Mouse (Mus musculus) large intestine, adult 2 months (tissue): ENCODE results near the gene Bdkrb2. TPM values are rescaled to one million over a fixed set of nuclear protein-coding genes. Genes with fewer than 3 reads are reported as not detected.

Experiments
- DNase-seq: peaks from one replicate; pipeline ENCODE4 v3.0.0-alpha.2; 2012; ENCODE audit warnings: low read depth, low spot score
- WGBS: fragments of 180-500 bp; shearing (Covaris S2); methylation state at CpG from one replicate; pipeline ENCODE4 v1.1.7; 2018; 5-methylcytosine and 5-hydroxymethylcytosine counted together
- polyA plus RNA-seq: library from polyadenylated mRNA; depleted of rRNA; stranded (reverse); fragments of >200 nt; gene quantifications from 2 replicates; pipeline ENCODE4 v1.2.3, GENCODE M21; 2012; rRNA removed

The Bdkrb2 gene
- 6.0 and 9.0 TPM in 2 replicates for polyA plus RNA-seq

GRCm38 (mm10) chr12:105562936-105563680, at the start of gene Bdkrb2:
Gene Bdkrb2, plus strand, starts transcription at chr12:105563226.
- WGBS: 6% methylated on average over 25 of the region's 25 CpGs
- no peak for DNase-seq

- DNase-seq: no peak
- 44% methylated on average over 10 of the region's 10 CpGs for WGBS
These were observed 48.9 kb upstream of the Bdkrb2 start for GRCm38 (mm10) chr12:105514111-105514510.

- DNase-seq: no peak
- 39% methylated on average over 21 of the region's 21 CpGs for WGBS
These were observed 45.9 kb upstream of the Bdkrb2 start for GRCm38 (mm10) chr12:105517026-105517675.

- 82% methylated on average over 2 of the region's 2 CpGs for WGBS
- no peak for DNase-seq
These were observed 43.2 kb upstream of the Bdkrb2 start for GRCm38 (mm10) chr12:105519851-105520250.

DNA sequence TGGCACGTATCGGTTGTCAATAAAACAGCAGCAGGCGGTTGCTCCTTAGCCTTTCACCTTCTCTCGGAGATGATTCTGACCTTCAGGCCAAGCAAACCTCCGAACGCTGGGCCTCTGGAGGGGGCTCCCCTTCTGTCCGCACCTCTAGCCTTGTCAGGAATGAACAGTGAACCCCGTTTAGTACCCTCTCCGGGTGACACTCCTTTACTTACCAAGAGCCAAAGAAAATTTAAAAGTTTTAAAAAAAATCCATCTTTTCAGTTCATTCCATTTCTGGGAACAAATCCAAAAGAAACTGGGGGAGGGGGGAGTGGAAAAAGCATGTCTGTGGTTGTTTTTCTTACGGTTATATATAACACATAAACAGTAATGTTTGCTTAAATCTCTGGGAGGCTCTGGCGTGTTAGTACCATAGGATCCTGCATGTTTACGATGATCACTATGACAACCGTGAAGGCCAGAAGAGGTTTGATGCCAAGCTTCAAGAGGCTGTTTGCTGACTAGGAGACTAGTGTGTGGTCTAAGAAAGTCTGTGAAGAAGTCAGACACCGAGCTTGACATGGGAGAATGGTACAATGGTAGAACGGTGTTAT, 41.8 kb upstream of the Bdkrb2 start:
- no peak for DNase-seq
- WGBS: 36% methylated on average over 15 of the region's 15 CpGs

GRCm38 (mm10) chr12:105523737-105524136, 39.3 kb upstream of the Bdkrb2 start:
- no peak for DNase-seq
- 38% methylated on average over 2 of the region's 2 CpGs for WGBS

- WGBS: 69% methylated on average over 3 of the region's 3 CpGs
- no peak for DNase-seq
These were observed 36.8 kb upstream of the Bdkrb2 start for GRCm38 (mm10) chr12:105526186-105526585.

GRCm38 (mm10) chr12:105526829-105527228, 36.2 kb upstream of the Bdkrb2 start:
- 26% methylated on average over 5 of the region's 5 CpGs for WGBS
- DNase-seq: no peak

- 57% methylated on average over 9 of the region's 9 CpGs for WGBS
These were observed 33.5 kb upstream of the Bdkrb2 start for GRCm38 (mm10) chr12:105529545-105529944.

DNA sequence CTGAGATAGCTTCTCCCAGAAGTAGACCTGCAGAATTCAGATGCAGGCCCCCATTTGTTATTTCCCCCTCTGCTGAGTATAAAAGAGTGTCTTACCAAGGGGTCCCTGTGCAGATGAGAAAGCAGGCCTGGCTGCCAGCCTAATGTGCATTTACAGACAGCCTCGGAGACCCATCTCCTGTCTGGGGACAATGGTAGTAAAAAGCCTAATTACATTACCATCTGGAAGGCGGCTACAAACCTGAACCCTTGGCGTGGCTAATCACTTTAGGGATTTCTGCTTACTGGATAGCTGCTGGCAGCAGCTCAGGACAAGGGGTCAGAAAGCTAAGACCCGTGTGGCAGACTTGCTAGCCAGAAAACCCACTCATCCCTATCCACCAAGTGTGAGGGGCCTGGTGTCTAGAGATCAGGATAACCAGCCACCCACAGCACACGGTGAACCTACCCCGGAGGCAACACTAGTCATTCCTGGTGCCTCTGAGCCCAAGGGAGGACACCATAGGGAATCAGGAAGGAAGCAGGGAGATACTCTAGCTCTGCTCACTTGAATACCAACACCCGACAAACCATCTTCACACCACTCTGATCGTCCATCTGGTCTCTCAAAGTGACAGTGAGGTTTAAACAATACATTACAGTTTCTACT, 31.2 kb upstream of the Bdkrb2 start:
- WGBS: 60% methylated on average over 8 of the region's 8 CpGs
- DNase-seq: no peak

More at GRCm38 (mm10) chr12:105529545-105529944, 33.5 kb upstream of the Bdkrb2 start:
- no peak for DNase-seq

DNA sequence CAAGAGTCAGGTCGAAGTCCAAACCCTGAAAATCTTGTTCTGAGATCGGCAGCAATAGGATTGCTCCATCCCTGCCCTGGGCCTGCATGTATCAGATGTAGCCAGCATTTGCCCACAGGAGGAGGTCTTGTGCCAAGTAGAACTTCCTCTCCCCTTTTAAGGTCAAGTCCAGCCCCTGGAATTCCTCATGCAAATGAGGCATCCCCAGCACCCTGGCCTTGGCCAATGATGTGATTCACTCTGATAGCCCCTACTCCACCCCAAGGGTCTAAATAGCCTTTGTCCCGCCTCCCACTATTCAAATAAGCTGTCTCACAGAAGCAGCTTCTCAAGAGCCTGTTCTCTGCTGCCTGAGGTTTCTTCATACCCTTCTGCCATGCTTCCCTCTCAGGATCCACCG, 28.2 kb upstream of the Bdkrb2 start:
- DNase-seq: no peak
- WGBS: 84% methylated on average over 4 of the region's 4 CpGs

GRCm38 (mm10) chr12:105535968-105536760, 26.9 kb upstream of the Bdkrb2 start:
- WGBS: 75% methylated on average over 13 of the region's 13 CpGs
- no peak for DNase-seq

DNA sequence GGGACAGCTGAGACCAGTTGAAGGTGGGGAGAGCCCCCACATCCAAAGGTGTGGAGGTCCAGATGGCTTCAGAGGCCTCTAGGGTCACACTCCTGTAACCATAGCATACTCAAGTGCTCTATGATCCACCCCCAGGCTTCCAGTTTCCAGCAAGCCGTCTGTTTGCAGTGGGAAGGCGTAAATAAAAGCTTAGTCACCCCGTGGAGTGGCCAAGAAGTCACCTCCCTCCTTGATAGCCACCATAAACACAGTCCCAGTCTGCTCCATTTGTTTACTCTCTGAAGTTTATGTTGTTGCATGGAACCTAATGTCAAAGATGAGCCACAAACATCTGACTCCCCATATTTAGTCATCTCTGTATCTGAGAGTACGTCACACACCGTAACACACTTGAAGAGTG, 25.9 kb upstream of the Bdkrb2 start:
- WGBS: 30% methylated on average over 5 of the region's 5 CpGs
- no peak for DNase-seq

GRCm38 (mm10) chr12:105539649-105540048, 23.4 kb upstream of the Bdkrb2 start:
- DNase-seq: no peak
- 89% methylated on average over 10 of the region's 10 CpGs for WGBS

DNA sequence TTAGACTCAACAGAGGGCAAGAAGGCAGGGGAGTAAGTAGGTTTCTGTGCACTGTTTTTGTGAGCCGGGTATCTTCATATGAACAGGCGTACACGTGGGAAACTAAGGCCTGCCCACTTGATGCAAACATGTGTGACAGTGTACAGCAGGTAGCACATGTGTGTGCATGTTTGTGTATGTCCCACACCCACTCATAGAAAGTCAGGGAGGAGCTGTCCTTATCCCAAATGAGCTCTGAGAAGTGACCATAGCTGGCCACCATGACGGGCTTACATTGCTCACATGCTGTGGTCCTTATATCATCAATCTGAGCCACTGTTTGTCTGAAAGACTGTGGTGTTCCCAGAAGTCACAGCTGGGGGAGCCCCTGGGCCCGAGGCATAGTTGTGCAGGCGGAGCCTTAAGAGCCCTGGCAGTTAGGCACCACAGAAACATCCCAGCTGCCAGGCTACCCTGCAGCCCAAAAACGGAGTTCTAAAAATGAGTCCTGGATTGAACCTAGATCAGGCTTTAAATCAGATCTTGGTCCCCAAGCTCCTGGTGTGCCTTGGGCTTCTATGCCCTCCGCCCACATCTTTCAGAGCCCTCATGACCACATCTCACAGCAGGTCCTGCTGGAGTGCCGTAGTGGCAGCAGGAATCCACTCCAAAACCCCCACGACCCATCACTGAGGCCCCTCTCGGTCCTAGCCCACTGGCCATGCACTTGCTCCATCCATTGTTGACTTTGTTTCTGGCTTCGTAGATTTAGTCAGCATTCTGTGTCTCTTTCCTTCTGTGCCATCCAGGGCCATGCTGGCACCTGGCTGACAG, 21.2 kb upstream of the Bdkrb2 start:
- 67% methylated on average over 12 of the region's 12 CpGs for whole genome bisulfite sequencing
- no peak for DNase-seq

DNA sequence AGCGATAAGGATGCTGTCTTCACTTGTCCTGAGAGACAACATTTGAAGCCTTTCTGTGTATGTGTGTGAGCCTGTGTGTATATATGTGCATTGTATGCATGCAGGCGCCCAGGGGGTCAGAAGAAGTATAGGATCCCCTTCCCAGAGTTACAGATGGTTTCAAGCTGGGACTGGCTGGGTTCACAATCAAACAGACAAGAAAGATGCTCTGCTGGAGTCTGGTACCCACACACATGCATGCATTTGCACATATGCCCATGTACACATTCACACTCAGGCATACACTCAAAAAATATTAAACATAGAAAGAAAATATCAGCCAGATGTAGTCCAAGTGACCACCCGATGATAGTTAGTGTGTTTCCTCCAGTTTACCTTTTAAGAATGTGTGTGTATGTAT, 20.5 kb upstream of the Bdkrb2 start:
- 80% methylated on average over 3 of the region's 3 CpGs for WGBS
- no peak for DNase-seq

GRCm38 (mm10) chr12:105543176-105543575, 19.9 kb upstream of the Bdkrb2 start:
- 69% methylated on average over 8 of the region's 8 CpGs for WGBS
- no peak for DNase-seq

DNA sequence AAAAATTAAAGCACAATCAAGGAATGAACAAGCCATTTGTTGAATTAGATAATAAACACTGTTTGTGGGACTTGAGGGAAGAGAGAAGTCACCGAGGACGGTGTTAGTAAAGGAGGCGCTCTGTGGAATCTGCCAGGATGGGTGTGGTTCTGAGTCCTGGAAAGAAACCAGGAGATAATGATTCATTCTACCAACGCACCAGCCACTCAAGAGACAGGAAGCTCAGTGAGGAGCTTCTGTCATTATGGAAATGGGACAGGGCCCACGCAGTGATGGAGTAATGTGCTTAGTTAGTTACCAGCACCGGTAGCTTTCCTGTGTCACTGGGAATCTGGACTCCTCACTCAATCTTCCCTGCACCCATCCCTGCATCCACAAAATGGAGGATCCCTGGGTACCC, 19.3 kb upstream of the Bdkrb2 start:
- WGBS: 25% methylated on average over 6 of the region's 6 CpGs
- DNase-seq: no peak

DNA sequence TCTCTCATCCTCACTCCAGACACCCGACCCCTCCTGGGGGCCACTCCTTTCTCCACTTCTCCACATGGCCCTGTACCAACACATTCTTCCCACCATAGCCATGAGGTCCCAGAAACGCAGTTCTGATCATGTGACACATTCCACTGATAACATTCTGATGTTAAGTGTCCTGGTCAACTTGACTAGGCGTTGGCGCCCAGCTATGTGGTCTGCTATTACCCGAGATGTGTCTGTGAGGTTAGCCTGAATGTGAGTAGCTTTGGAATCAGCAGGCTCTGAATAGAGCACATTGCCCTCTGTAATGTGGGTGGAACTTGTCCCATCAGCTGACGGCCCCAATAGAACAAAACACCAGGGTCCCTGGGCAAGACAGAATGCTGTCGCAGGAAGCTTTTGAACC, 18.2 kb upstream of the Bdkrb2 start:
- WGBS: 75% methylated on average over 7 of the region's 7 CpGs
- DNase-seq: no peak
